ENCODE assay signal across 15 mouse cellular contexts in the genomic region with DNA sequence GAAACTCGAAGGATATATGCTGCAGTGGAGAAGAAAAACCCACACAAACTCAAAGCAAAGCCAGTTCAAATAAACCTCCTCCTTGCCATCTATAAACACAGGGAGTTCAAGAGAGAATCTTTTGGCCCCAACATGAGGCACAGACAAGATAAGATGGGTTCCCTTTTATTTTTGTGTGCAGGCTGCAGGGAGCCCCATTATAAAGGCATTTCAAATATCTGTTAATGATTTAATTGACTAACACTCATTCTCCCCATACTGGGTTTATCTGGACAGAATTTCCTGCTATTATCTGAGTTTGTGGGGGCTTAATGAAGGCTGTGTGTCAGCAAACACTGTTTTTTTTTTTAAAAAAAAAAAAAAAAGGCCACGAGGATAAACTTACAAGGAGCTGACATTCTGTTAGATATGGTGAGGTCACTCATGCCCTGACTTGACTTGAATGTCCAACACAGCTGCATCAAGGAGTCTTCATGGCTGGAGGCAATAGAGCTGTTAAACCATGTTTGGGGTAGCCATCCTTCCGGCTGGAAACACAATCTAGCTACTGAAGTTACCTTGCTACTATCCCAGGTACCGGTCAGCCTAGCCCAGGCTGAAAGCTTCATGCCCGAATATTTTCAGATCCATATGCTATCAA.
DNase-seq lines count a peak whose midpoint lies in the region; ATAC-seq and TF ChIP-seq lines count a peak whose summit lies in the region.
"Had no signal": no experiment of that assay in that cellular context is flagged by ENCODE, and none has a peak within 500 bp of the region (broad histone marks: within the 10 kb centered on the region; RNA-seq: fewer than 3 reads in every experiment).

No protein-coding gene starts in this region.

- H3K9ac ChIP-seq in heart, embryonic 15.5 days: no peak overlapping the region
- H3K9ac ChIP-seq in heart, adult 2 months (ENCODE audit: low read depth, low read length): no peak overlapping the region
- H3K9ac ChIP-seq in liver, embryonic 13.5 days: no peak overlapping the region
- H3K9ac ChIP-seq in liver, postnatal 0 days (replicated peaks): no peak overlapping the region
- H3K9ac ChIP-seq in embryonic facial prominence, embryonic 15.5 days: no peak overlapping the region
- H3K9ac ChIP-seq in limb, embryonic 15.5 days: no peak overlapping the region
- H3K9ac ChIP-seq: hindbrain, embryonic 15.5 days; midbrain, embryonic 15.5 days had no signal

- no peak for DNase-seq in heart, adult 2 months
- no peak for DNase-seq in liver, embryonic 13.5 days
- DNase-seq in liver, postnatal 0 days: no peak
- DNase-seq in yolk sac, embryonic 10.5 days (ENCODE audit: low spot score): no peak
- DNase-seq in spleen, postnatal 4 days (ENCODE audit: low spot score in 2 of 2): no peak
- DNase-seq: cerebellum, postnatal 36 days; kidney, postnatal 36 days; thymus, postnatal 36 days had no signal

- intact Hi-C loops in heart, adult 2 months (cut with DNase I): no loop called here

- 0 out of 2 replicates have a peak overlapping the region, but pooled peaks have one; percentile 9 for H3K4me2 ChIP-seq in heart, embryonic 15.5 days
- no peak overlapping the region for H3K4me2 ChIP-seq in liver, embryonic 13.5 days
- no peak overlapping the region for H3K4me2 ChIP-seq in liver, postnatal 0 days (ENCODE audit: low read depth, low read length)
- H3K4me2 ChIP-seq in embryonic facial prominence, embryonic 15.5 days (replicated peaks): no peak overlapping the region
- no peak overlapping the region for H3K4me2 ChIP-seq in limb, embryonic 15.5 days
- H3K4me2 ChIP-seq: hindbrain, embryonic 15.5 days; midbrain, embryonic 15.5 days had no signal

- H3K27me3 ChIP-seq in heart, embryonic 15.5 days: no peaks in the 10 kb centered on the region
- H3K27me3 ChIP-seq in heart, adult 2 months (ENCODE audit: control insufficient read depth, insufficient read depth, low read length): no peaks in the 10 kb centered on the region
- H3K27me3 ChIP-seq in liver, embryonic 13.5 days: no peaks in the 10 kb centered on the region
- H3K27me3 ChIP-seq in liver, postnatal 0 days (ENCODE audit: insufficient read depth, low read length): no peaks in the 10 kb centered on the region
- H3K27me3 ChIP-seq in embryonic facial prominence, embryonic 15.5 days: no peaks in the 10 kb centered on the region
- peaks cover 3% of the 10 kb centered on the region; the same call in 1 of the 2 replicates for H3K27me3 ChIP-seq in limb, embryonic 15.5 days
- H3K27me3 ChIP-seq: hindbrain, embryonic 15.5 days; midbrain, embryonic 15.5 days had no signal

- no peaks in the 10 kb centered on the region for H3K9me3 ChIP-seq in heart, embryonic 15.5 days (replicated peaks)
- H3K9me3 ChIP-seq in liver, embryonic 13.5 days (replicated peaks): no peaks in the 10 kb centered on the region
- no peaks in the 10 kb centered on the region for H3K9me3 ChIP-seq in liver, postnatal 0 days (ENCODE audit: low read length)
- H3K9me3 ChIP-seq in embryonic facial prominence, embryonic 15.5 days (replicated peaks): no peaks in the 10 kb centered on the region
- no peaks in the 10 kb centered on the region for H3K9me3 ChIP-seq in limb, embryonic 15.5 days
- H3K9me3 ChIP-seq: hindbrain, embryonic 15.5 days; midbrain, embryonic 15.5 days had no signal

- ATAC-seq in heart, embryonic 15.5 days (replicated peaks; ENCODE audit: insufficient number of reproducible peaks, insufficient read depth, low FRiP score, low read depth): no peak
- ATAC-seq in liver, embryonic 13.5 days (ENCODE audit: low read depth): no peak
- no peak for ATAC-seq in liver, postnatal 0 days
- no peak for ATAC-seq in embryonic facial prominence, embryonic 15.5 days (ENCODE audit: insufficient number of reproducible peaks, low FRiP score, low TSS enrichment, low read depth)
- no peak for ATAC-seq in limb, embryonic 15.5 days (ENCODE audit: insufficient number of reproducible peaks, low FRiP score, low TSS enrichment, low read depth)
- ATAC-seq: CD4-positive, CD25-positive, alpha-beta regulatory T cell, adult 4 months; midbrain, embryonic 15.5 days had no signal

- WGBS in heart, embryonic 15.5 days: 48% methylated on average over 5 of the region's 5 CpGs
- 32% methylated on average over 5 of the region's 5 CpGs for WGBS in heart, adult 2 months
- WGBS in liver, embryonic 13.5 days (ENCODE audit: insufficient replicate concordance): 50% methylated on average over 5 of the region's 5 CpGs
- 57% methylated on average over 5 of the region's 5 CpGs for WGBS in liver, postnatal 0 days (ENCODE audit: insufficient replicate concordance)
- WGBS in embryonic facial prominence, embryonic 15.5 days: 31% methylated on average over 5 of the region's 5 CpGs
- 36% methylated on average over 5 of the region's 5 CpGs for WGBS in limb, embryonic 15.5 days

- H3K4me3 ChIP-seq in heart, embryonic 15.5 days: no peak overlapping the region
- no peak overlapping the region for H3K4me3 ChIP-seq in heart, adult 2 months
- no peak overlapping the region for H3K4me3 ChIP-seq in liver, embryonic 13.5 days (replicated peaks)
- H3K4me3 ChIP-seq in liver, postnatal 0 days (ENCODE audit: low read depth, low read length): no peak overlapping the region
- H3K4me3 ChIP-seq in embryonic facial prominence, embryonic 15.5 days (replicated peaks): no peak overlapping the region
- no peak overlapping the region for H3K4me3 ChIP-seq in limb, embryonic 15.5 days
- H3K4me3 ChIP-seq: hindbrain, embryonic 15.5 days; midbrain, embryonic 15.5 days had no signal

- no peak for TF ChIP-seq EP300 in heart, adult 2 months (IDR thresholded peaks at IDR 0.05; ENCODE audit: insufficient read depth, low read depth, low read length)
- TF ChIP-seq EP300 in liver, postnatal 0 days (IDR thresholded peaks at IDR 0.05; ENCODE audit: low read depth): no peak

- TF ChIP-seq CTCF in heart, adult 2 months (IDR thresholded peaks at IDR 0.05): no peak
- TF ChIP-seq CTCF in liver, postnatal 0 days (IDR thresholded peaks at IDR 0.05; ENCODE audit: low read depth): no peak

- H3K36me3 ChIP-seq in heart, embryonic 15.5 days: no peaks in the 10 kb centered on the region
- H3K36me3 ChIP-seq in heart, adult 2 months (ENCODE audit: control insufficient read depth, insufficient read depth, low read length): no peaks in the 10 kb centered on the region
- no peaks in the 10 kb centered on the region for H3K36me3 ChIP-seq in liver, embryonic 13.5 days
- H3K36me3 ChIP-seq in liver, postnatal 0 days (replicated peaks; ENCODE audit: insufficient read depth, low read length): no peaks in the 10 kb centered on the region
- H3K36me3 ChIP-seq in embryonic facial prominence, embryonic 15.5 days: no peaks in the 10 kb centered on the region
- H3K36me3 ChIP-seq in limb, embryonic 15.5 days: no peaks in the 10 kb centered on the region
- H3K36me3 ChIP-seq: hindbrain, embryonic 15.5 days; midbrain, embryonic 15.5 days had no signal

- peak overlapping the region; percentile 70 for H3K27ac ChIP-seq in heart, embryonic 15.5 days
- H3K27ac ChIP-seq in heart, adult 2 months: no peak overlapping the region
- H3K27ac ChIP-seq in liver, embryonic 13.5 days: 0 out of 2 replicates have a peak overlapping the region, but pooled peaks have one; percentile 39
- H3K27ac ChIP-seq in liver, postnatal 0 days (ENCODE audit: low read depth): no peak overlapping the region
- peak overlapping the region; percentile 85 for H3K27ac ChIP-seq in embryonic facial prominence, embryonic 15.5 days (replicated peaks)
- H3K27ac ChIP-seq in limb, embryonic 15.5 days: peak overlapping the region; percentile 82
- H3K27ac ChIP-seq: hindbrain, embryonic 15.5 days; macrophage; midbrain, embryonic 15.5 days had no signal

- no peak for TF ChIP-seq POLR2A in heart, adult 2 months (IDR thresholded peaks at IDR 0.05; ENCODE audit: insufficient read depth, low read depth, low read length)

- peaks cover 18% of the 10 kb centered on the region for H3K4me1 ChIP-seq in heart, embryonic 15.5 days (replicated peaks)
- H3K4me1 ChIP-seq in heart, adult 2 months (ENCODE audit: control insufficient read depth, insufficient read depth, low read length): no peaks in the 10 kb centered on the region; the same call in 1 of the 2 replicates
- no peaks in the 10 kb centered on the region; the same call in 1 of the 2 replicates for H3K4me1 ChIP-seq in liver, embryonic 13.5 days (replicated peaks)
- no peaks in the 10 kb centered on the region for H3K4me1 ChIP-seq in liver, postnatal 0 days (ENCODE audit: insufficient read depth)
- peaks cover 31% of the 10 kb centered on the region for H3K4me1 ChIP-seq in embryonic facial prominence, embryonic 15.5 days
- H3K4me1 ChIP-seq in limb, embryonic 15.5 days: peaks cover 28% of the 10 kb centered on the region
- H3K4me1 ChIP-seq: hindbrain, embryonic 15.5 days; midbrain, embryonic 15.5 days had no signal

- no peaks in the 10 kb centered on the region for H3K79me2 ChIP-seq in heart, adult 2 months (replicated peaks; ENCODE audit: control insufficient read depth, insufficient read depth, low read length)

Comparison
In these comparisons a context has a peak if more than half of its experiments do, and no peak if none do; other contexts are left out.
1. H3K27ac ChIP-seq: peak in heart, embryonic 15.5 days (single experiment), liver, embryonic 13.5 days (single experiment), embryonic facial prominence, embryonic 15.5 days (single experiment) and limb, embryonic 15.5 days (single experiment); none in heart, adult 2 months (single experiment) and liver, postnatal 0 days (single experiment).